Mouse (Mus musculus) small intestine, adult 2 months (tissue): ENCODE measurements around the gene Lrrn3. TPM values are rescaled to one million over a fixed set of nuclear protein-coding genes. Genes with fewer than 3 reads are reported as not detected.

ENCODE experiments used
- H3K27ac ChIP-seq: fragments of 200-500 bp; 2 replicates; pipeline ENCODE4 v1.5.1; 2012; ENCODE audit warnings: low read depth, low read length, control low read depth, inconsistent platforms; ENCODE audit not compliant: insufficient read depth
- H3K27me3 ChIP-seq: fragments of 200-500 bp; 2 replicates; pipeline ENCODE4 v1.6.1; 2012; ENCODE audit warnings: mild to moderate bottlenecking, moderate library complexity, low read length, inconsistent platforms; ENCODE audit not compliant: control insufficient read depth, insufficient read depth
- H3K36me3 ChIP-seq: fragments of 200-500 bp; 2 replicates; pipeline ENCODE4 v1.6.1; 2012; ENCODE audit warnings: mild to moderate bottlenecking, low read length, control low read depth, inconsistent platforms; ENCODE audit not compliant: control insufficient read depth, insufficient read depth
- H3K4me1 ChIP-seq: fragments of 200-500 bp; 2 replicates; pipeline ENCODE4 v1.6.1; 2012; ENCODE audit warnings: low read length, inconsistent platforms, mixed read lengths; ENCODE audit not compliant: control insufficient read depth, insufficient read depth, insufficient read length
- H3K4me3 ChIP-seq: fragments of 200-500 bp; 2 replicates; pipeline ENCODE4 v1.5.1; 2012; ENCODE audit warnings: low read depth, mild to moderate bottlenecking, control low read depth, inconsistent platforms, low read length, moderate library complexity
- CTCF ChIP-seq: fragments of 200-500 bp; IDR thresholded peaks from 2 replicates; pipeline ENCODE4 v1.5.1; 2012; ENCODE audit warnings: low read depth, mild to moderate bottlenecking, control low read depth, inconsistent platforms, low read length, moderate library complexity, mixed read lengths; ENCODE audit not compliant: insufficient replicate concordance, insufficient read length; ENCODE audit errors: extremely low read depth
- POLR2A ChIP-seq: fragments of 200-500 bp; IDR thresholded peaks from 2 replicates; pipeline ENCODE4 v1.6.1; 2012; ENCODE audit warnings: low read depth, mild to moderate bottlenecking, control low read depth, inconsistent platforms, low read length, moderate library complexity
- WGBS: fragments of 180-500 bp; shearing (Covaris S2); methylation state at CpG from one replicate; pipeline ENCODE4 v1.1.7; 2018; 5-methylcytosine and 5-hydroxymethylcytosine counted together
- polyA plus RNA-seq: library from polyadenylated mRNA; depleted of rRNA; stranded (reverse); fragments of >200 nt; gene quantifications from 2 replicates; pipeline ENCODE4 v1.2.3, GENCODE M21; 2012

The Lrrn3 gene
- polyA plus RNA-seq, 1 experiment: 0.04 TPM

DNA sequence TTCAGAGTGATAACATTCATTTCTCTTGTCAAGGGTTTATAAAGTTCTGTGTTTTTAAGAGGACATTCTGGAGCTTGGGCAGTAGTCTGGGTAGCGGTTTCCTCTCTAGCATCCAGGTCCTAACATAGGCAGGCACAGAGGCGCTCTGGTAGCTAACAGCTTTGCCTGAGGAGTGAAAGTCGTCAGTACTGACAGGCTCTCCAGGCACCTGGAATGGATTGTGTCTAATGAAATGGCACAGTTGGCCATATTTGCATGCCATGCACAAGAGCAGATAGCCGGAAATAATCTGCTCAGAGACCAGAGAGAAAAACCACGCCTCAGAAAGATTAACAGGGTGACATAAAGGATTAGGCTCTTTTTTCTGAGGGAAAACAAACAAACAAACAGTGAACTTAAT is 58.8 kb downstream of the Lrrn3 start:
- WGBS: 84% methylated on average over 5 of the region's 5 CpGs
- Histone ChIP-seq H3K27me3 (no peaks in the 10 kb centered on the region), H3K4me1 (no peaks in the 10 kb centered on the region), H3K27ac (no peak overlapping the region), H3K36me3 (no peaks in the 10 kb centered on the region), H3K4me3 (no peak overlapping the region)
- TF ChIP-seq POLR2A (no peak), CTCF (no peak)

GRCm38 (mm10) chr12:41425101-41425679 is 61.0 kb downstream of the Lrrn3 start:
- Histone ChIP-seq H3K4me1 (no peaks in the 10 kb centered on the region), H3K4me3 (no peak overlapping the region), H3K27ac (no peak overlapping the region), H3K27me3 (no peaks in the 10 kb centered on the region), H3K36me3 (no peaks in the 10 kb centered on the region)
- 81% methylated on average over 9 of the region's 9 CpGs for WGBS
- TF ChIP-seq POLR2A: no peak
- TF ChIP-seq CTCF: no peak

GRCm38 (mm10) chr12:41417961-41418360 is 68.3 kb downstream of the Lrrn3 start:
- TF ChIP-seq POLR2A (no peak), CTCF (no peak)
- no peaks in the 10 kb centered on the region for H3K27me3 ChIP-seq
- 94% methylated on average over 4 of the region's 4 CpGs for WGBS
- H3K4me3 ChIP-seq: no peak overlapping the region
- no peaks in the 10 kb centered on the region for H3K4me1 ChIP-seq
- H3K27ac ChIP-seq: no peak overlapping the region
- no peaks in the 10 kb centered on the region for H3K36me3 ChIP-seq

DNA sequence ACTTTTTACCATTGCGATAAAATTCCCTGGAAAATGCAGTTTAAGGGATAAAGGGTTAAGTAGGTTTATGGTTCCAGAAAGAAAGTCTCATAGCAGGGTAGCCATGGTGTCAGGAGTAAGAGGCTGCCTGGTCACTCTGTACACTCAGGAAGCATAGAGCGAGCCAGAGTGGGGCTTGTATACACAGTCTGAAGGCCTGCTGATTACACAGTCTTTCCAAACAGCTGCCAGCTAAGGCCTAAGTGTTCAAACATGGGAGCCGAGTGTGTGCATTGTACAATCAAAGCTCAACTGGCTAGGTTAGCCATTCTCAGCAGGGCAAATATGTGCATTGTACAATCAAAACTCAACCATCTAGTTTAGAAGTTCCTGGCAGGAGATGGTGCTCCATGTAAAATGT is 69.1 kb downstream of the Lrrn3 start:
- WGBS: 39% methylated on average over 3 of the region's 3 CpGs
- Histone ChIP-seq H3K4me1 (no peaks in the 10 kb centered on the region), H3K27me3 (no peaks in the 10 kb centered on the region), H3K27ac (no peak overlapping the region), H3K4me3 (no peak overlapping the region), H3K36me3 (no peaks in the 10 kb centered on the region)
- no peak for TF ChIP-seq CTCF
- TF ChIP-seq POLR2A: no peak

DNA sequence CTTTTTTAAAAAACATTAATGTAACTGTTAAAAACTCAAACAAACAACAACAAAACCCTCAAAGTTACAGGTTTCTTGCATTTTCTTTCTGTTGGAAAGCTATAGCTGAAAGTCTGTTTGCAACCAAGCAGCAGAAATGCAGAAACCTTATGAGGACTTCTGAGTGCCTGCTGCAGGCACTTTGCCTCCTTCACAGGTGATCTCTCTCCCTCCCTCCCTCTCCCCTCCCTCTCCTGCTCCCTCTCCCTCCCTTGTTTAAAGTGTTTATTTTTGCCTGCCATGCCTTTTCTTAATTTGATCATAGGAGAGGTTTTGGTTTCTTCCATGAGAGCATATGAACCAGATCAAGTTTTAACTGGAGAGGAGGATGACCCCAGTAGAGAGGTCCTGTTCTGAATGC is 69.6 kb downstream of the Lrrn3 start:
- TF ChIP-seq POLR2A (no peak), CTCF (no peak)
- Histone ChIP-seq H3K4me3 (no peak overlapping the region), H3K36me3 (no peaks in the 10 kb centered on the region), H3K27me3 (no peaks in the 10 kb centered on the region), H3K4me1 (no peaks in the 10 kb centered on the region), H3K27ac (no peak overlapping the region)

DNA sequence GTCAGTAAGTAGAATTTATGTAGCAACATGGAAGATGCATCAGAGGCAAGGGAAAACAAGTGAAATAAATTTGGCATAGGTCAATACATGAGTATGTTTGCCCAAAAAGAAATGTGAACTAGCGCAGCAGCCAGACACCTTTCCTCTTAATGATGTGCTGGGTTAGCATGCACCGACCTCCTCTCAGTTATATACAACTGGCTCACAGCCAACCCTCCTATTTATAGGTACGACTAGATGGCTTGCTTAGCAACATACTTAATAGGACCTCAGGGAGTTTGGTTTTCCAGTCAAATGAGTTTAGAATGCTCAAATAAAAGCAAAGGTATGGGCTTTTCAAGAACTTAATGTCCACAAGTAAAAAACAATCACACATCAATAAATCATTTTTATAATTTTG is 76.8 kb downstream of the Lrrn3 start:
- Histone ChIP-seq H3K27ac (no peak overlapping the region), H3K36me3 (no peaks in the 10 kb centered on the region), H3K27me3 (no peaks in the 10 kb centered on the region), H3K4me1 (no peaks in the 10 kb centered on the region), H3K4me3 (no peak overlapping the region)
- TF ChIP-seq CTCF: no peak
- TF ChIP-seq POLR2A: no peak
- 43% methylated on average over 3 of the region's 3 CpGs for WGBS

DNA sequence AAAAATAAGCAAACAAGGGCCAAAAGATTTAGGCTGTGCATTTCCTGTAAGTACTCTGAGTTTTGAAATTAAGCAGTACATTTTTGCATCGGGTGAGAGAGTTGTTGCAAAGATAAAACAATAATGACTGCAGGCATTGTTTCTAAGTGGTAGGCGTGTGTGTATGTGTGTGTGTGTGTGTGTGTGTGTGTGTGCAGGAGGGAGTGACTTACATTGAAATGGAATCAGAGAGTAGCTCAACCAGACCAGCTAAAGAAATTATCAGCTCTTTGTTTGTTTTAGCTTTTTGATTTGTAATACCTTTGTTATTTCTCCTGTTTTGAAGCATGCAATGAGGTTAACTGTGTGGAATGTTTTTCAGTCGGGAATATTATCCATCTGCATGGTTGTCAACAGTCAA is 84.3 kb downstream of the Lrrn3 start:
- Histone ChIP-seq H3K27me3 (no peaks in the 10 kb centered on the region), H3K4me1 (no peaks in the 10 kb centered on the region), H3K4me3 (no peak overlapping the region), H3K27ac (no peak overlapping the region), H3K36me3 (no peaks in the 10 kb centered on the region)
- WGBS: 39% methylated on average over 3 of the region's 3 CpGs
- TF ChIP-seq POLR2A (no peak), CTCF (no peak)
